Mouse (Mus musculus): ENCODE measurements at regions not wholly inside any gene's neighbourhood (a gene's known extent, or its start where the extent isn't known, plus 50 kb on each side); places are given as distances from the start of the nearest gene placed in this dataset.
"Not testable (repeated sequence)": the region's sequence is repeated elsewhere in the genome, so short reads cannot be mapped to it uniquely, and the experiment has no call there.

- H3K4me3 ChIP-seq (ENCODE audit: low read depth, low read length), result no peak overlapping the region
- no peak overlapping the region for H3K4me2 ChIP-seq (ENCODE audit: low read length)
- no peaks in the 10 kb centered on the region for H3K27me3 ChIP-seq (replicated peaks; ENCODE audit: control insufficient read depth, insufficient read depth, low read length)
- no peak overlapping the region for H3K9ac ChIP-seq (ENCODE audit: low read length)
- no peaks in the 10 kb centered on the region for H3K36me3 ChIP-seq (ENCODE audit: control insufficient read depth, insufficient read depth, low read length)
- no peaks in the 10 kb centered on the region for H3K9me3 ChIP-seq (replicated peaks; ENCODE audit: control insufficient read depth, low read length)
- DNase-seq (ENCODE audit: low spot score) (no peak), ATAC-seq (no peak)
- no peaks in the 10 kb centered on the region for H3K4me1 ChIP-seq (ENCODE audit: control insufficient read depth, insufficient read depth, low read length)
- WGBS, result 77% methylated on average over 2 of the region's 2 CpGs
- H3K27ac ChIP-seq (ENCODE audit: low read depth, low read length), result no peak overlapping the region
Observed at GRCm38 (mm10) chr6:60657117-60657911, 172.3 kb downstream of the Snca start.

DNA sequence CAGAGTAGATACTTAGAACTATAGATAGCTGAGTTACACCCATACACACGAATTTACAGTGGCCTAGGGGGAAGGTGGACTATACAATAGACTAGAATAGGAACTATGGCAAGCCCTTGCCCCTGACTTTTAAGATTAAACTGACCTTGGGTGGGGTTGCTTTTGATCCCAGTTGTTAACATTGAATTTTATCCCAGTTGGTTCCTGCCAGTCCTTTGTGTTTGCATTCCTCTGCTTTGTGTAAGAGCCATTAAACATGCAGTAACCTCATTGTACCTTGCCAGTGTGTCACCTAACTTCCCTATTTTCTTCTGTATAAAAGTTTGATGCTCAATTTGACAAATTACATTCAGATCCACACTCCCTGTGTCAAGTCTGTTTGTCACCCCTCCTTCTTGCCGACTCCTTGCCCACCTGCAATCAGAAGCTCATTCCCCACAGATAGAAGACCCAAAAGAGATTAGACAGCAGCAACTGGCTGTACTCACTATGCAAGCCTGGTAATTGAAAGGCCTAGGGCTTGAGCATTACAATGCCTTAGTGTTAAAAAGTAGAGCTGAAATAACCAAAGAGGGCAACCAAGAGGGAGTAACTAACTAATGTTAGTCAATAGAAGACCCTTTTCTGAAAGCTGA is 182.6 kb downstream of the Snca start:
- ATAC-seq; DNase-seq (ENCODE audit: low spot score); H3K9ac ChIP-seq (ENCODE audit: low read length); H3K9me3 ChIP-seq (replicated peaks; ENCODE audit: control insufficient read depth, low read length); H3K4me3 ChIP-seq (ENCODE audit: low read depth, low read length); H3K4me2 ChIP-seq (ENCODE audit: low read length); H3K27me3 ChIP-seq (replicated peaks; ENCODE audit: control insufficient read depth, insufficient read depth, low read length); H3K36me3 ChIP-seq (ENCODE audit: control insufficient read depth, insufficient read depth, low read length); H3K4me1 ChIP-seq (ENCODE audit: control insufficient read depth, insufficient read depth, low read length); H3K27ac ChIP-seq (ENCODE audit: low read depth, low read length): not testable (repeated sequence)
- WGBS, result 53% methylated on average over 2 of the region's 2 CpGs

- Histone ChIP-seq H3K4me1 (ENCODE audit: control insufficient read depth, insufficient read depth, low read length) (no peaks in the 10 kb centered on the region), H3K4me3 (ENCODE audit: low read depth, low read length) (no peak overlapping the region), H3K9ac (ENCODE audit: low read length) (no peak overlapping the region), H3K27ac (ENCODE audit: low read depth, low read length) (no peak overlapping the region), H3K4me2 (ENCODE audit: low read length) (no peak overlapping the region), H3K36me3 (ENCODE audit: control insufficient read depth, insufficient read depth, low read length) (no peaks in the 10 kb centered on the region), H3K9me3 (replicated peaks; ENCODE audit: control insufficient read depth, low read length) (no peaks in the 10 kb centered on the region), H3K27me3 (replicated peaks; ENCODE audit: control insufficient read depth, insufficient read depth, low read length) (no peaks in the 10 kb centered on the region)
- ATAC-seq, result no peak
- no peak for DNase-seq (ENCODE audit: low spot score)
- WGBS, result 74% methylated on average over 2 of the region's 2 CpGs
Observed at GRCm38 (mm10) chr6:60642251-60642650, 187.4 kb downstream of the Snca start.

DNA sequence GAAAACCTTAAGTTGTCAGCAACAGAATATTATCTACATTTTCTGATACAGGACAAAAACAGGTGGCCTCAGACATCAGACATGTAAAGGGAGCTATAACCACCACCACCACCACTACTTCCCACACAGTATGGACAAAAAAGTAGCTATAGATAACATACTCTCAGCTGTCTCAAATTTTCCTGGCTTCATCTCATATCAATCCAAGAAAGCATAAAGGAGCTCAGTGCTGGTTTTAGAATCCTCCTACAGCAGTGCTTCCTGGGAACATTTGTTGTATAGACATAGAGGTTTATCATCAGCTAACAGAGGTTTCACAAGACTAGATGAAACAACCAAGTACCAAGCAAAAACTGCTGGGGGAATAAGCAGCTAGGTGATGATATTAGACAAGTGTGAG is 213.3 kb downstream of the Snca start:
- H3K9ac ChIP-seq (ENCODE audit: low read length), result no peak overlapping the region
- H3K4me1 ChIP-seq (ENCODE audit: control insufficient read depth, insufficient read depth, low read length), result no peaks in the 10 kb centered on the region
- H3K27me3 ChIP-seq (replicated peaks; ENCODE audit: control insufficient read depth, insufficient read depth, low read length), result no peaks in the 10 kb centered on the region
- H3K4me3 ChIP-seq (ENCODE audit: low read depth, low read length), result no peak overlapping the region
- no peak overlapping the region for H3K4me2 ChIP-seq (ENCODE audit: low read length)
- H3K36me3 ChIP-seq (ENCODE audit: control insufficient read depth, insufficient read depth, low read length), result no peaks in the 10 kb centered on the region
- H3K27ac ChIP-seq (ENCODE audit: low read depth, low read length), result no peak overlapping the region
- no peak for DNase-seq (ENCODE audit: low spot score)
- no peak for ATAC-seq
- H3K9me3 ChIP-seq (replicated peaks; ENCODE audit: control insufficient read depth, low read length), result no peaks in the 10 kb centered on the region

DNA sequence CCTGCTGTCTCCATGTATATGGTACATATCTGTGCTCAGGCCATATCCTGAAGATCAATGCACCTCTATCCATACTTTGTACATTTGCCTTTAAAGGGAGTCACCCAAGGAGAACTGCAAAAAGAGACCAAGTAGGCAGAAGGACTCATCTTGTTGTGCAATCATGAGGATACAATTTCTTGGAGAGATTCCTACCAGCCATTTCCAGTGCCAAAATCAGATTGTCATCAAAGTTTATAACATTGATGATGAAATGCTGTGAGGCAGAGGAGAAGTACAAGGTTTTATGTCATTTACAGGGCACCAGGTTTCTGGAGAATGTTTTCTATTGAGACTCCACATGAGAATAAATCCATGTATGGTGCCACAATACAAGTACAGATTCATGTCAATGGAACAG is 229.5 kb downstream of the Snca start:
- H3K9ac ChIP-seq (ENCODE audit: low read length), result no peak overlapping the region
- ATAC-seq, result no peak
- no peaks in the 10 kb centered on the region for H3K27me3 ChIP-seq (replicated peaks; ENCODE audit: control insufficient read depth, insufficient read depth, low read length)
- no peaks in the 10 kb centered on the region for H3K9me3 ChIP-seq (replicated peaks; ENCODE audit: control insufficient read depth, low read length)
- H3K36me3 ChIP-seq (ENCODE audit: control insufficient read depth, insufficient read depth, low read length), result no peaks in the 10 kb centered on the region
- H3K4me3 ChIP-seq (ENCODE audit: low read depth, low read length), result no peak overlapping the region
- H3K27ac ChIP-seq (ENCODE audit: low read depth, low read length), result no peak overlapping the region
- no peak overlapping the region for H3K4me2 ChIP-seq (ENCODE audit: low read length)
- H3K4me1 ChIP-seq (ENCODE audit: control insufficient read depth, insufficient read depth, low read length), result no peaks in the 10 kb centered on the region
- no peak for DNase-seq (ENCODE audit: low spot score)

GRCm38 (mm10) chr6:60564261-60564660 is 265.4 kb downstream of the Snca start:
- H3K9ac ChIP-seq (ENCODE audit: low read length), result no peak overlapping the region
- H3K4me2 ChIP-seq (ENCODE audit: low read length), result no peak overlapping the region
- WGBS, result 58% methylated on average over 1 of the region's 1 CpGs
- peak; percentile 45 for DNase-seq (ENCODE audit: low spot score)
- no peak for ATAC-seq
- no peaks in the 10 kb centered on the region for H3K36me3 ChIP-seq (ENCODE audit: control insufficient read depth, insufficient read depth, low read length)
- H3K9me3 ChIP-seq (replicated peaks; ENCODE audit: control insufficient read depth, low read length), result no peaks in the 10 kb centered on the region
- no peak overlapping the region for H3K27ac ChIP-seq (ENCODE audit: low read depth, low read length)
- H3K27me3 ChIP-seq (replicated peaks; ENCODE audit: control insufficient read depth, insufficient read depth, low read length), result no peaks in the 10 kb centered on the region
- no peaks in the 10 kb centered on the region for H3K4me1 ChIP-seq (ENCODE audit: control insufficient read depth, insufficient read depth, low read length)
- no peak overlapping the region for H3K4me3 ChIP-seq (ENCODE audit: low read depth, low read length)

- no peak overlapping the region for H3K9ac ChIP-seq (ENCODE audit: low read length)
- no peaks in the 10 kb centered on the region for H3K9me3 ChIP-seq (replicated peaks; ENCODE audit: control insufficient read depth, low read length)
- no peaks in the 10 kb centered on the region for H3K27me3 ChIP-seq (replicated peaks; ENCODE audit: control insufficient read depth, insufficient read depth, low read length)
- 43% methylated on average over 9 of the region's 9 CpGs for WGBS
- no peaks in the 10 kb centered on the region for H3K36me3 ChIP-seq (ENCODE audit: control insufficient read depth, insufficient read depth, low read length)
- no peaks in the 10 kb centered on the region for H3K4me1 ChIP-seq (ENCODE audit: control insufficient read depth, insufficient read depth, low read length)
- peak; percentile 78 for DNase-seq (ENCODE audit: low spot score)
- no peak overlapping the region for H3K4me3 ChIP-seq (ENCODE audit: low read depth, low read length)
- ATAC-seq, result peak; percentile 48
- no peak overlapping the region for H3K27ac ChIP-seq (ENCODE audit: low read depth, low read length)
- H3K4me2 ChIP-seq (ENCODE audit: low read length), result 0 out of 2 replicates have a peak overlapping the region, but pooled peaks have one; percentile 12
Observed at GRCm38 (mm10) chr6:60555590-60556235, 273.9 kb downstream of the Snca start.

All from forebrain, embryonic 14.5 days (tissue).